Mouse (Mus musculus): ENCODE measurements around the gene Orm3. TPM values are rescaled to one million over a fixed set of nuclear protein-coding genes. Genes with fewer than 3 reads are reported as not detected.

Orm3 gene
- total RNA-seq (2021): not detected
- long read RNA-seq, experiment 1: 0 reads
- long read RNA-seq, experiment 2: 0 reads

DNA sequence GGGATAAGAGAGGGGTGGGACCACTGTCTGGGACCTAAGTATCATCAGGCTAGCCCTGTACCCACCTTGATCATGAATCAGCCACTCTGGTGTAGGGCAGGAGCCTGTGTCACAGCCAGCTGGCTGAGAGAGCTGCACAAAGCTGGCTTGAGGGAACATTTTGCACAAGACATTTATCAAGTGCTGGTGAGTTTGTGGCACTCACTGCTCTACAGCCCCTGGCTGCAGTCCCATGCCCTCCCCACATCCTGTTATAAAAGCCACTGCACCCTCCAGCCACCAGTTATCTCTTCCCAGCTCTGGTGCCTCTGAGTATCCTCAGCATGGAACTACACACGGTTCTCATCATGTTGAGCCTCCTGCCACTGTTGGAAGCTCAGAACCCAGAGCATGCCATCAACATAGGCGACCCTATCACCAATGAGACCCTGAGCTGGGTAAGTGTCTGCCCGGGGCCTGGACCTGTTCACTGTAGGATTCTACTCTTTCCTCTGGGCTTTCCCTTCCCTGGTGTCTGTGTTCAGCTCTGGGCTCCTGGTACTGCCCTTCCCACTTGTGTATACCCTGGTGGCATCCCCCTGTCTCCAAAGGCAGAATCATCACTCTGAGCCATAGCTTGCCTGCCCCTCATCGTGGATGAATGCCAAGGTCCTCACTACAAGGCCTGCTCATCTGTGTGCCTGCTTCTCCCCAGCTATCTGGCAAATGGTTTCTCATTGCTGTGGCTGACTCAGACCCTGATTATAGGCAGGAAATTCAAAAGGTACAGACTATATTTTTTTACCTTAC is at the start of gene Orm3:
Gene Orm3, plus strand, starts transcription at position 286 of the 789 bp plus-strand sequence.
- DNase-seq: no peak

DNA sequence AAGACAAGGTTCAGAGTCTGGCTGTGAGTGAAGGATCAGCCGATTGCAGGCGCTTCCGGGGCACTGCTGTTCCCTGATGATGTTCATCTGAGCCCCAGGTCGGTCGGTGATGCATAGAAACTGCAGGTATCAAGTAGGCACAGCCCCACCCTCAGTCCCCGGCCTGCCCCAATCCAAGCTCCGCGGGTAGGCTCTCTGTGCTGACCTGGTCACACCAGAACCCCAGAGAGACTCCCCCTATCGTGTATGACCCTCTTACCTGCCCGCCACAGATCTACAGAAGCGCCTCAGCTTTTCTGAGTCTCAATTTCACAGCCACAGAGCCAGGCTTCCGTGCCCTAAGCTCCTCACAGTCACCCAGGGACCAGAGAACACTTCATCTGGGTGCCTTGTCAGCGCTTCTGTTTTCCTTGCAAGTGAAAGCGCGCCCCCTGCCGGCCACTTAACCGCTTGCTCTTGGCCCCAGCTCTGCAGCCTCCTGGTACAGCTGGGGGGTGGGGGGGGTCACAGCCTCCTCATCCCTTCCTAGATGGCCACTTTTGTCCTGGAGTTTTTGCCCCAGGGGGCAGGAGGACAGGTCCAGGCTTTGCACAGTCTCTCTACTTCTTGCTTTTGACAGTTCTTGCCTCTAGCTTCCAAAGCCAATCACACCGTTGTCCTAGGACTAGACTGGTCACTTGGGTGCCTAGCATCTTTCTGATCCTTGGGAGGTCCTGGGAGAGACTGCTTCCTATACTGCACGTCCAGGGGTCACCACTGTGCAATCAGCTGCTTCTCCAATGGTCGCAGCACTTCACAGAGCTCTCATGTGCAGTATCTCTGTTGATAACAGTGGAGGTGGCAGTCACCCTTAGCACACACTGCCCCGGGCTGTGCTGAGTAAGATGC is 48.5 kb upstream of the Orm3 start:
- DNase-seq: peak; percentile 90
- intact Hi-C loops (cut with DNase I; ENCODE audit: low total_unique reads): loop anchor here (2.0 kb wide), 1 partner anchor 93 kb away; the partner anchor contains the start of gene Col27a1

More for the DNA sequence above, at the start of gene Orm3:
- intact Hi-C loops (cut with DNase I; ENCODE audit: low total_unique reads): no loop called here

GRCm38 (mm10) chr4:63308316-63308715 is 47.6 kb upstream of the Orm3 start:
- intact Hi-C loops (cut with DNase I; ENCODE audit: low total_unique reads): loop anchor here (2.0 kb wide), 1 partner anchor 94 kb away; the partner anchor contains the start of gene Col27a1
- peak; percentile 76 for DNase-seq

GRCm38 (mm10) chr4:63310247-63310855 is 45.6 kb upstream of the Orm3 start:
- intact Hi-C loops (cut with DNase I; ENCODE audit: low total_unique reads): no loop called here
- peak; percentile 50 for DNase-seq

DNA sequence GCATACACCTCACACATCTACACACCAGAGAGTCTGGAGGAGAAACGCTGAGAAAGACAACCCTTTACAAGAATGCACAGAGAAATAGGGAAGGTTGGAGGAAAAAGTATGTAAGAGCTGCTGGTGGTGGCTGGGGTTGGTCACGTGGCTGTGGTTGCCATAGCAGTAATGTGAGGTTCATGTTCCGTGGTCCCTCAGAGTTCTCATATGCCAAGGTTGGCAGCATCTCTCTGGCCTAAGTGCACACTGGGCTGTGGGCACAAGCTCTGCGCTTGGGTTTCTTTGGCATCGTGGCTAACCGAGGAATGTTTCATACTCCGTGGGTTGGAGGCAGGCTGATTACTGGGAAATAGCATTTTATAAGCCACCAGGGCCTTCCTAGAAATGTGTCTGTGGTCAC is 44.5 kb upstream of the Orm3 start:
- no peak for DNase-seq

GRCm38 (mm10) chr4:63314063-63314462 is 41.9 kb upstream of the Orm3 start:
- intact Hi-C loops (cut with DNase I; ENCODE audit: low total_unique reads): no loop called here

More for the DNA sequence above, 44.5 kb upstream of the Orm3 start:
- intact Hi-C loops (cut with DNase I; ENCODE audit: low total_unique reads): no loop called here

DNA sequence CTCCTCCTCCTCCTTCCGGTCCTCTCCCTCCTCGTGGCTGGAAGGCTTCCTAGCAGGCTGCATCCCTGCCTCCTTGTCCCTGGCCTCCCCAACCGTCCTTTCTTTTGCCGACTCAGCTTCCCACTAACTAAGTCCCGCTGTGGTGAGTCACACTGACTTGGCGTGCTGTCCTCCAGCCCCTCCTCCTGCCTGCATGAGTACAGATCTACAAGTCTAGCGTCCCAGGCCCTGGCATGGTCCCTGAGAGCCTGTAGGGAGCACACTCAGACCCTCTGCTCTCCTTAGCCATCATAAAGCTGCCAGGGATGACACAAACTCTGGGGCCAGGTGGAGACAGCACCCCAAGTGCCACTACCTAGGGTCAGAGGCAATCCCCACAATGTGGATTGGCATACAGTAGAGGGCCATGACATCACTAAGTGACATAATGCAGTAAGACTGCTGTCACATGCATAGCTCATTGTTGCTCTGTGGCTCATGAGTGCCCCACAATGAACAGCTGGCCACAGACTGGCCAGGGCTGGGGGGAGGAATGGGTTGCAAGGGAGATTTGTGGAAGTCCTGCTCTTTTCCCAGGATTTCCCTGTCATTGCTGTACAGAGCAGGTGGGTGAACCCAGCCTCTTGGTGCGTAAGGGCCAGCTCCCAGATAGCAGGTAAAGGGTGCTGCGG is 39.8 kb upstream of the Orm3 start:
- peak; percentile 74 for DNase-seq
- intact Hi-C loops (cut with DNase I; ENCODE audit: low total_unique reads): loop anchor here (5.0 kb wide), 1 partner anchor 159 kb away; no protein-coding TSS in a partner anchor

More at GRCm38 (mm10) chr4:63314063-63314462, 41.9 kb upstream of the Orm3 start:
- peak; percentile 1 for DNase-seq

- DNase-seq: peak; percentile 66
- intact Hi-C loops (cut with DNase I; ENCODE audit: low total_unique reads): loop anchor here (5.0 kb wide), 1 partner anchor 162 kb away; no protein-coding TSS in a partner anchor
Measured at GRCm38 (mm10) chr4:63319566-63319965, 36.4 kb upstream of the Orm3 start.

DNA sequence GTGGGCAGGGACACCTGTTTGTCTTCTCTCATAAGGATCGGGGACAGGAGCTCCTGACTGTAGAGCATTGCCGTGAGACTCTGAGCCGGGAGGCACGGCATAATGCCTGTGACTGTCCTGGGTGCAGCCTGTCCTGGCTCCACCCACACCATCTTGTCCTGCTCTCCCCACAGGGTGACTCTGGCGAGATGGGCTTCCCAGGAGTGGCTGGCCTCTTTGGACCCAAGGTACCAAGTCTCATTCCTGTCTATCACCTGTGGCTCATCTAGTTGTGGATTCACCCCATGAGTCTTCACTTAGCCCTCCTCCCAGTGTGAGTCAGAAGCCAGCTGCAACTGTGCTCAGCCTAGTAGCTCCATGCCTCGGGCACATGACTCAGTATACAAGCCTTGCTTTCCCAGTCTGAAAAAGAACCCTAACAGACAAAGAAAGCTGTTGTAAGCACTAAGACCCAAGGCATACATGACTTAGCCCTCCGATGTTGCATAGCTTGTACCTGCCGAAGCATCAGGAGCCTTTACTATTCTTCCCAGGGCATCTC is 32.6 kb upstream of the Orm3 start:
- peak; percentile 1 for DNase-seq
- intact Hi-C loops (cut with DNase I; ENCODE audit: low total_unique reads): no loop called here

GRCm38 (mm10) chr4:63333403-63333802 is 22.6 kb upstream of the Orm3 start:
- peak; percentile 2 for DNase-seq
- intact Hi-C loops (cut with DNase I; ENCODE audit: low total_unique reads): no loop called here

GRCm38 (mm10) chr4:63338414-63339076 is 17.4 kb upstream of the Orm3 start:
- DNase-seq: peak; percentile 31

DNA sequence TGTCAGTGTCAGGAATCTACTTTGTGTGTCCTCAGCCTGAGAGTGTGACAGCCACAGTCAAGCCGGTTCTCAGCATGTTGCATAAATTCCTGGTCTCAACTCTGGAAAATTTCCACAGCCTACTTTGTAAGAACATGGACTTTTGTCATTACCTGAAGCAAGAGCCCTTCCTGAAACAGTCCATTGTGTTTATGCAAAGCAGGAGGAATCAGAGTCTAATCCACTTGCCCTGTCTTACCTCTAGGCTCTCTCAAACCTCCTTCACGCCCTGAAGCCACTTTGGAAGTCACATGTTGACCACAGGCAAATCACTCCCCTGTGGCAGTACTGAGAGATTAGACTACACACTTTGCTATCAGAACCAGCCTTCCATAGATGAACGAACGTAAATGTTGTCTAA is 13.5 kb upstream of the Orm3 start:
- intact Hi-C loops (cut with DNase I; ENCODE audit: low total_unique reads): no loop called here
- DNase-seq: no peak

More at GRCm38 (mm10) chr4:63338414-63339076, 17.4 kb upstream of the Orm3 start:
- intact Hi-C loops (cut with DNase I; ENCODE audit: low total_unique reads): no loop called here

DNA sequence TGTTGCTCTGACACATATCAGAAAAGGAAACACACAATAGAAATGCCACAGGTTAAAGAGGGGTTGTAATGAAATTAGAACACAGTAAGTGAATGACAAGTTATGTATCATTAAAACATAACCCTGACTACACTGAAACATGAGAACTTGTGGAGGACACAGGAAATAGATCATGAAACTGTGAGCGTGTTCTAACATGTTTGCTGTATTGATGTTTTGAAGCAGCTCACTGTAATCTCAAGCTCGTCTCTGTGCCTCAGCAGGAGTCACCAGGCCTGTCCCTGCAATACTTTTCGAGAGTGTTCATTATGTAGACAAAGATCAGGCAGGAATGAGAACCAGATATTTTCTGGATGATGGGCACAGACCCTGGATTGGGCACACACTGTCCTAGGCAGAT is 12.4 kb upstream of the Orm3 start:
- DNase-seq: no peak
- intact Hi-C loops (cut with DNase I; ENCODE audit: low total_unique reads): no loop called here

DNA sequence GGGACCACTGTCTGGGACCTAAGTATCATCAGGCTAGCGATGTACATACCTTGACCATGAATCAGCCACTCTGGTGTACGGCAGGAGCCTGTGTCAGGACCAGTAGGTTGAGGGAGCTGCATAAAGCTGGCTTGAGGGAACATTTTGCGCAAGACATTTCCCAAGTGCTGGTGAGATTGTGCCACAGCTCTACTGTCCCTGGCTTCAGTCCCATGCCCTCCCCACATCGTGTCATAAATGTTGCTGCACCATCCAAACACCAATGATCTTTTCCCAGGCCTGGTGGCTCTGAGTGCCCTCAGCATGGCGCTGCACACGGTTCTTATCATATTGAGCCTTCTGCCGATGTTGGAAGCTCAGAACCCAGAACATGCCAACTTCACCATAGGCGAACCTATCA is 11.7 kb upstream of the Orm3 start, which contains the start of gene Orm1:
Gene Orm1, plus strand, starts transcription at position 266 of the 400 bp plus-strand sequence.
- DNase-seq: peak; percentile 1
- intact Hi-C loops (cut with DNase I; ENCODE audit: low total_unique reads): no loop called here

DNA sequence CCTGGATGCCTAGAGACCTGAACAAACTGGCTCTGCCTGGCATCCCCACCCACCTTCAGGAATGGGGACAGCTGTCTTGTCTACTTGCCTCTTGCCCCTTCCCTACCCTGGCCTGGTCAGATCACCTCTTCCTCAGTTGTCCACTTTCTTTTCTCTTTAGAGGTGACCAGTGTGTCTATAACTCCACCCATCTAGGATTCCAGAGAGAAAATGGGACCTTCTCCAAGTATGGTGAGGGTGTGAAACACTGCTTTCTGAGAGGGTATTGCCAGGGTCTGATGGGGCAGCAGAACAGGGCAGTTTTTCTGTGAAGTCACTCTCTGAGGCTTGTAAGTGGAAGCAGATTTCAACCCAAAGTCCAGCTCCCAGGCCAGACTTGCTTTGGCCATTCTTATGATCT is 10.7 kb upstream of the Orm3 start:
- peak; percentile 0 for DNase-seq
- intact Hi-C loops (cut with DNase I; ENCODE audit: low total_unique reads): no loop called here

DNA sequence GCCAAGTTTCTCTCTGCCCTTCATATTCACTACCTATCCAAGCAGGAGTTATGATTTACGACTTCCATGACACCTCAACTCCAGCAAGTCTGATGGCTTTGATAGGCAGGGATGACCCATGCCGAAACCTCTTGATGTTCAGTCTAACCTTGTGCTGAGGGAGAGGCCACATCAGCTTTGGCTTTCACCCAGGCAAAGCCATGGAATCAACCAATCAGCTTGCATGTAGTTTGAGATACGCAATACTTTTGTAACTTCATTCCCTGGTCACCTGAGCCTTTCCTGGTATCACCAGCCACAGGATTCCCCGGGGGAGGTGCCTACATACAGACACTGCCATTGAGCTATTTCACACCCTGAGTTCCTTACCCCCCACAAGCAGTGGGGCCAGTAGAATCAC is 9.3 kb upstream of the Orm3 start:
- DNase-seq: no peak
- intact Hi-C loops (cut with DNase I; ENCODE audit: low total_unique reads): no loop called here

DNA sequence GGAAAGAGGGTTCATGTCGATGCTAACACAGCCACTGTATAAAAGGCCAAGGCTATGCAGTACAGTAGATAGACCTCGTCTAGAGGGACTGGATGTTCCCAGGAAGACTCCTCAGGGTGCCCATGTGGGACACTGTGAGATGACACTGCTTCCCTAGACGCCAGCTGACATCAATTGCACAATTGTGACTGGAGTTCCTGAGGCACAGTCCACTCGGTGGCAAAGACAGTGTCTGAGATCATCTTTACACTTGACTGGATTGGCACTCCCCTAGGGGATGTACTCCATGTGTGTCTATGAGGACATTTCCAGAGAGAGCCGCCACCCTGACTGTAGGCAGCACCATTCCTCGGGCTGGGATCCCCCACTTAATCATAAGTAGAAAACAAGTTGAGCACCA is 7.4 kb upstream of the Orm3 start:
- intact Hi-C loops (cut with DNase I; ENCODE audit: low total_unique reads): no loop called here
- DNase-seq: no peak

GRCm38 (mm10) chr4:63356981-63357570 is 1.1 kb downstream of the Orm3 start:
- intact Hi-C loops (cut with DNase I; ENCODE audit: low total_unique reads): no loop called here
- no peak for DNase-seq

All from gastrocnemius, postnatal 14 days (tissue).